Mouse (Mus musculus): ENCODE data around the gene Shisa2. TPM values are rescaled to one million over a fixed set of nuclear protein-coding genes. Genes with fewer than 3 reads are reported as not detected.

The Shisa2 gene
- polyA plus RNA-seq, 1 experiment from 2014 or later, result 7.6 TPM

DNA sequence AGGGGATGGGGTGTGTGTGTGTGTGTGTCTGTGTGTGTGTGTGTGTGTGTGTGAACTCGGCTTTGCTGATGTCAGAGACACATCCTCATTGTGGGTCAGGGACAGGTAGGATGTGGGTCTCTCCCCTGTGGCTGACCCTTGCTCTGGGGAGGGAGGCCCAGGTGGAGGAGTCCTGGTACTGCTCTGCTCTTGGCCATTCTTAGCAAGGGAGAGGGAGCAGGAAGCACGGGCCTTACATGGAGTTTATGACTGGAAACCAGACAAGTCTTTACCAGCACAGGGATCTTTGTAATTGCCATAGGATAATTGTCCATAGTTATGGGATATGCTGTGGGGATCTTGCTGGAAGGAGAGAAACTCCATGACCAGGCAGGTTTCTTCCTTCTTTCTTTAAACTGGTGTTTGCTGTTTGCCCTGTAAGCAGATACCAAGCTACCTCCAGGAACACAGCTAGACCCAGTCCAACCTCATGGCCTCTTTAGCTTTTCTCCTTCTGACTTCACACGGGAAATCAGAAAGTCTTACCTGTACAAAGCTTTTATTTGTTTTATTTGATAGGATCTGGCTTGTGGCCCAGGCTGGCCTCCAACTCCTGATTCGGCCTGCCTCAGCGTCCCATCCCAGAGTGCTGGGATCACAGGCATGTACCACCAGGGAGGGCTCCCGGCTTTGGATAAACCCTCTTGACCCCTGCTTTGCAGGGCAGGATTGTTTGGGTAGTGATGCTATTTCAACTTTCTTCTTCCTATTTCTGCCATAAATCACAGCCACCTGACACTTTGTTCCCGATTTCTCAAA lies 14.0 kb downstream of the Shisa2 start:
- Histone ChIP-seq H3K27ac (replicated peaks) (0 out of 2 replicates have a peak overlapping the region, but pooled peaks have one; percentile 23), H3K4me3 (no peak overlapping the region), H3K27me3 (ENCODE audit: low read depth, poor library complexity, severe bottlenecking) (0 out of 2 replicates have a peak, but pooled peaks cover 4% of the 10 kb centered on the region), H3K4me1 (peaks cover 15% of the 10 kb centered on the region), H3K36me3 (no peaks in the 10 kb centered on the region), H3K9me3 (replicated peaks) (no peaks in the 10 kb centered on the region)
- DNase-seq (ENCODE audit: low spot score), result no peak
- 66% methylated on average over 7 of the region's 7 CpGs for WGBS

DNA sequence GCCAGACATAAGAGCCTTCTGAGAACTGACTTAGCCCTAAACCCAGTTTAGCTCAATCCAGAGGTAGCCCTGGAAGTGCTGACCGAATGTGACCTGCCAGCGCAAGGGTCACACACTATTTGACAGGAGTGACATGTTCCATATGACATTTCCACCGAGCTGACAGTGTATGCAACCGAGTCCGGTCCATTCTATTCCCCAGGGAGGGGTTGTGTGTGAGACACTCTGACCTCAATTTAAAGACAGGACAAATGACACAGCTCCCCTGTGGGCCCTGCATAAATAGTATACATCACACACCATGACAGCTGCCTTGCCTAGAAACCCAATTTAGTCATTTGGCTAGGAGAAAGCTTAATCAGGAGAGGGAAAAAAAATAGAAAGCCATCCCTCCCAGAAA lies 16.7 kb downstream of the Shisa2 start:
- Histone ChIP-seq H3K27ac (replicated peaks) (no peak overlapping the region), H3K4me3 (no peak overlapping the region), H3K27me3 (ENCODE audit: low read depth, poor library complexity, severe bottlenecking) (0 out of 2 replicates have a peak, but pooled peaks cover 4% of the 10 kb centered on the region), H3K9me3 (replicated peaks) (no peaks in the 10 kb centered on the region), H3K36me3 (no peaks in the 10 kb centered on the region), H3K4me1 (peaks cover 15% of the 10 kb centered on the region)
- peak; percentile 16 for DNase-seq (ENCODE audit: low spot score)
- WGBS, result 61% methylated on average over 5 of the region's 5 CpGs

DNA sequence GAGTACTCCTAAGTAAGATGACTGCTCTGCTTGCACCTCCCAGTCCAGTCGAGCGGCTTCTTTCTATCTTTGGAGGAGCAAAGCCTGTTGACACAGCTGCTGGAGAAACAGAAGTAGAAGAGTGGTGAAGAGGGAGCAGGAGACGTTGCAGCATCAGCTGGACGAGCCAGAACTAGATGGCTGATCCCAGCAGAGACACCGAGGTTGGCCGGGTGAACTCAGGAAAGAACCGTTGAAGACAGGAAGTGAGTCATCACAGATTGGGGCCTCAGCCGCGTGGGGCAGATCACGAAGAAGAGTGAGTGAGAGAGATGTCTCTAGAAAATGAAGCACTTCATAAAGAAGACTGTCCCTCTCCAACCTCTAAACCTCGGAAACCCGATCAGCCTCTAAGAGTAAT lies 18.5 kb downstream of the Shisa2 start:
- Histone ChIP-seq H3K9me3 (replicated peaks) (no peaks in the 10 kb centered on the region), H3K4me1 (peaks cover 15% of the 10 kb centered on the region), H3K4me3 (no peak overlapping the region), H3K36me3 (no peaks in the 10 kb centered on the region), H3K27ac (replicated peaks) (no peak overlapping the region), H3K27me3 (ENCODE audit: low read depth, poor library complexity, severe bottlenecking) (0 out of 2 replicates have a peak, but pooled peaks cover 4% of the 10 kb centered on the region)
- WGBS, result 82% methylated on average over 12 of the region's 12 CpGs
- DNase-seq (ENCODE audit: low spot score), result no peak

DNA sequence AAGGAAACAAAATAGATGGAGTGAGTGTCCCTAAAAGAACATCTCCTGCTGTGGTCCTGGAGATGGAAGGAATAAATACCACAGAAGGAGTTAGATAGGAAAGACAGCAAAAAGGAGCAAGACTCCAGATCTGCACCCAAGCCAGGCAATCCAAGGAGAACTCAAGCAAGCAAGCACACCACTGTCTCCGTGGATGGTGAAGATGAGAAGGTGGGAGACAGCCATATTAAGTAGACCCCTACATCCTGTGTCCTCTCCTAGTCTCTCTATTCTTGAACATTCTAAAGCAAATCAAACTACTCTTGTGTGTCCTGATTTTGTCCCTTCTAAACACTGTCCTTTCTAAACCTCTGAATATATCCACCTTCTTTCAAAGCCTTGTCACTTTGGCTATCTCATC lies 19.1 kb downstream of the Shisa2 start:
- DNase-seq (ENCODE audit: low spot score), result no peak
- Histone ChIP-seq H3K4me3 (no peak overlapping the region), H3K27ac (replicated peaks) (no peak overlapping the region), H3K27me3 (ENCODE audit: low read depth, poor library complexity, severe bottlenecking) (no peaks in the 10 kb centered on the region), H3K4me1 (peaks cover 15% of the 10 kb centered on the region), H3K9me3 (replicated peaks) (no peaks in the 10 kb centered on the region), H3K36me3 (no peaks in the 10 kb centered on the region)
- 90% methylated on average over 1 of the region's 1 CpGs for WGBS

DNA sequence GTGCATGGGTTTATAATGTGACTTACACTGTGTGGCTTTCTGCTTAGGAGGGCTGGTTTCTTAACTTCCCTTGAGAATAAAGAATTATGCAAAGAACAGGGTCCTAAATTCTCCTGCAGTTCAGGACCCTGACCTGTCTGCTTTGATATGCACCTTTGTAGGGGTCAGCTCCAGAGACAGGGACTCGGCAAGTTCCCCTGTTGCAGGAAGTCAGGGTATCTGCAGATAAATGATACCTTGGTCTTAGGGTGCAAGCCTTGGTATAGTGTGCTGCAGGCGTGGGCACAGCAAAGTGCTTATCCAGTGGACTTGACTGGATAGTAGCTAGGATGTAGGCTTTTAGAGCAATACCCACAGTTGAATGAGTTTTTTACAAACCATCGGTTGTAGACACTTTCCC lies 19.8 kb downstream of the Shisa2 start:
- peaks cover 9% of the 10 kb centered on the region for H3K4me1 ChIP-seq
- no peak overlapping the region for H3K4me3 ChIP-seq
- no peak overlapping the region for H3K27ac ChIP-seq (replicated peaks)
- H3K9me3 ChIP-seq (replicated peaks), result no peaks in the 10 kb centered on the region
- no peak for DNase-seq (ENCODE audit: low spot score)
- H3K36me3 ChIP-seq, result no peaks in the 10 kb centered on the region
- H3K27me3 ChIP-seq (ENCODE audit: low read depth, poor library complexity, severe bottlenecking), result no peaks in the 10 kb centered on the region
- WGBS, result 75% methylated on average over 3 of the region's 3 CpGs

DNA sequence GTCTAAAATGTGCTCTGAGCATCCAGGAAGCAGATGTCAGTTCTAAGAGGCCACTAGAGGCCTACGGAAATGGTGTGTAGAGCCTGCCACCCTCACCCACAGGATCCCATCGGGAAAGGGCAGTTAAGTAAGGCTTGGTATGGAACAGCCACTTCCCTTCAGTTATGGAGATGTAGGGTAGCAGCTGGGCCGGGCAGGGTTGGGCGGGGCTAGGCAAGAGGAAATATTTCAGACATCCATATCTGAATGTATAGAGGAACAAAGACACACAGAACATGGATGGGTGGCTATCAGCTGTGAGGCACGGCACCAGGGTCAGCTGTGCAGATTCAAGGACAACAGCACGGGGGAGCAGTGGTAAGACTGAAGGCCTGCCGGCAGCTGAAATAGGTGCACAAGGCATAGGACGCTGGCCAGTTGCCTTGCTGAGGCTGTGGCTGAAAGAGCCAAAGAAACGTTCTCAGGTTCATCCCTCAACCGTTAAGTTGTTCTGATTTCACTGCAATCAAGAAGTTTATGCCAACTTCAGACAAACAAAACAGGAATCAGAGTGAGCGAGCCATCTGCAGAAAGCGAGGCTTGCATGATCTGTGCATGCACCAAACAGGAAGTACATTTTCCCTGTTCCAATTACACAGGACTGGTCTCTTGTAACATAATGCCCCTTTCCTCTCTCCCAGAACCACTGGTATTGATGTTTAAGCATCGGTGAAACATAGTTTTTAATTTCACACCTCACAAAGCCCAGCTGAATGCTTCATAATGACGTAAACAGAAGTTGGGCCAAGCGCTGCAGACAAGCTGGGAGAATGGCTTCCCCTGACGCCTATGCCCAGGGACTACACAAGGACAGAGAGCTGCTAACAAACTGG lies 22.0 kb downstream of the Shisa2 start:
- 82% methylated on average over 16 of the region's 16 CpGs for WGBS
- no peak for DNase-seq (ENCODE audit: low spot score)
- Histone ChIP-seq H3K4me3 (no peak overlapping the region), H3K36me3 (no peaks in the 10 kb centered on the region), H3K27ac (replicated peaks) (no peak overlapping the region), H3K4me1 (peaks cover 5% of the 10 kb centered on the region; the same call in 1 of the 2 replicates), H3K9me3 (replicated peaks) (no peaks in the 10 kb centered on the region), H3K27me3 (ENCODE audit: low read depth, poor library complexity, severe bottlenecking) (no peaks in the 10 kb centered on the region)

DNA sequence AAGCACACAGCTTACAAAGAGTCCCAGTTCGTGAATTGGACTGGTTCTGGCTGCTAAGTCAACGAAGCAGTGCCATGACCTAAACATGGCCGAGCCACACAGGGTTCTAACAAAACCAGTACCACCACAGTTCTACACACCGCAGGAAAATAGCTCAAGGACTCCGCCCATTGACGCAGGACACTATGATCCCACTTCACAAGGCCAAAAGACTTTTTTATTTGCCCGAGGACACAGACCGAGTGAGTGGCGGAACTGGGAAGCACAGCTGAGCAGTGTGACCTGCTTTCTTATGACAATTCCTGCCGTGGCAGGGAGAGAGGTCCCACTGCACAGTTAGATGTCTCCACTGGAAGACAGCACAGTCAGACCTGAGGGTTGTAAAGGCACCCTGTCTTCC lies 23.5 kb downstream of the Shisa2 start:
- no peaks in the 10 kb centered on the region for H3K9me3 ChIP-seq (replicated peaks)
- H3K36me3 ChIP-seq, result no peaks in the 10 kb centered on the region
- 82% methylated on average over 10 of the region's 10 CpGs for WGBS
- no peak overlapping the region for H3K4me3 ChIP-seq
- H3K27ac ChIP-seq (replicated peaks), result no peak overlapping the region
- no peak for DNase-seq (ENCODE audit: low spot score)
- no peaks in the 10 kb centered on the region for H3K4me1 ChIP-seq
- no peaks in the 10 kb centered on the region for H3K27me3 ChIP-seq (ENCODE audit: low read depth, poor library complexity, severe bottlenecking)

DNA sequence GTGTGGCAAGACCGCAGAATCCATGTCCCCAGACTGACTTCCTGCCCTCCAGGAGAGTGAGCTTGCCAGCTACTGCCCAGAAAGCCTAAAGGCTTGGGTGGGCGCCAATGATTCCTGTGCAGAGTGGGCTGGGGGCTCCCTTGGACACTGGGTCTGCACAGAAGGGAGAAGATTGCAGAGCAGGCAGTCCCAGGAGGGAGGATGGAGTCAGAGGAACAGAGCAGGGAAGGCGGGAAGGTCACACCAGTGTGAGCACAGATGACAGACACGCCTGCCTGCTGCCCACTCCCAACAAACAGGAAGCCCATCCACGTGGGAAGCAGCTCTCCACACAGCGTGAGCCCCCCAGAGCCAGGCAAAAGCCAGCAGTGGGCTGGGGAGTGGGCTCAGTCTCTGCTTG lies 24.2 kb downstream of the Shisa2 start:
- 75% methylated on average over 6 of the region's 6 CpGs for WGBS
- Histone ChIP-seq H3K4me1 (no peaks in the 10 kb centered on the region), H3K27ac (replicated peaks) (peak overlapping the region; percentile 42; the same call in 1 of the 2 replicates), H3K4me3 (no peak overlapping the region), H3K27me3 (ENCODE audit: low read depth, poor library complexity, severe bottlenecking) (no peaks in the 10 kb centered on the region), H3K36me3 (no peaks in the 10 kb centered on the region), H3K9me3 (replicated peaks) (no peaks in the 10 kb centered on the region)
- no peak for DNase-seq (ENCODE audit: low spot score)

DNA sequence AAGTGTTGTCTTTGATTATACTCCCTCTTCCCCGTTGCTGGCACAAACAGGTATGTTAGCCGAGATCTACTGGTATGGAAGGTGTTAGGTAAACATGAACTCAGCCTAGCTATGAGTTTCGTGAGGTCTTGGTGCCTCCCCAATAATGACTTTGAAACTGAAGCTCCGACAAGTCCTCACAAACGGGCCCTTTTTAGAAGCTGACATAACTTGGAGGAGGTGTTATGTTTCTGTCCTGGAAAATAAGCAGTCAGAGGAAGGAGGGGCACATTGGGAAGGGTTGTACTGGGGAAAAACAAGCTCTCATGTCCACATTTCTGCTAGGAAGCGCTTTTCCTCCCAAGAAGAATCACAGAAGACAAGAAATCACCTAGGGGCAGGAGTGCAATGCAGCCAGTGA lies 31.5 kb downstream of the Shisa2 start:
- Histone ChIP-seq H3K36me3 (no peaks in the 10 kb centered on the region), H3K27me3 (ENCODE audit: low read depth, poor library complexity, severe bottlenecking) (no peaks in the 10 kb centered on the region), H3K9me3 (replicated peaks) (no peaks in the 10 kb centered on the region), H3K27ac (replicated peaks) (no peak overlapping the region), H3K4me3 (no peak overlapping the region), H3K4me1 (no peaks in the 10 kb centered on the region)
- no peak for DNase-seq (ENCODE audit: low spot score)
- WGBS, result 83% methylated on average over 6 of the region's 6 CpGs

DNA sequence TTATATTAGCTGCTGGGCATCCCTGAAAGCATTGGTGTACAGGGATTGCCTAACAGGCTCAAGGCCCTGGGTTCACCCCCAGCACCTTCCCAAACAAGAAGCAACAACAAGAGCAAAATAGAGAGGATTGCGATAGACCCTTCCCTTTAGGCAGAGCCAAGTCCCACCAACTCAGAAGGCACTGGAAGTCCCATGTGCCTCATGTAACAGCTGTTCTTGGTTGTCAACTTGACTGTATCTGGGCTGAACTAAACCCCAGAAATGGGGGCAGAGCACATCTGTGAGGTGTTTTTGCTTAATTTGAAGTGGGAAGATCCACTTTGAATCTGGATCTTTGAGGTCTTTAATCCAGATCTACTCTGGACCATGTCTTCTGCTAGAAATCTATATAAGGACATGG lies 32.0 kb downstream of the Shisa2 start:
- H3K36me3 ChIP-seq, result no peaks in the 10 kb centered on the region
- H3K9me3 ChIP-seq (replicated peaks), result no peaks in the 10 kb centered on the region
- H3K4me3 ChIP-seq, result no peak overlapping the region
- H3K27me3 ChIP-seq (ENCODE audit: low read depth, poor library complexity, severe bottlenecking), result no peaks in the 10 kb centered on the region
- H3K27ac ChIP-seq (replicated peaks), result no peak overlapping the region
- no peaks in the 10 kb centered on the region for H3K4me1 ChIP-seq
- WGBS, result 93% methylated on average over 1 of the region's 1 CpGs
- DNase-seq (ENCODE audit: low spot score), result no peak

DNA sequence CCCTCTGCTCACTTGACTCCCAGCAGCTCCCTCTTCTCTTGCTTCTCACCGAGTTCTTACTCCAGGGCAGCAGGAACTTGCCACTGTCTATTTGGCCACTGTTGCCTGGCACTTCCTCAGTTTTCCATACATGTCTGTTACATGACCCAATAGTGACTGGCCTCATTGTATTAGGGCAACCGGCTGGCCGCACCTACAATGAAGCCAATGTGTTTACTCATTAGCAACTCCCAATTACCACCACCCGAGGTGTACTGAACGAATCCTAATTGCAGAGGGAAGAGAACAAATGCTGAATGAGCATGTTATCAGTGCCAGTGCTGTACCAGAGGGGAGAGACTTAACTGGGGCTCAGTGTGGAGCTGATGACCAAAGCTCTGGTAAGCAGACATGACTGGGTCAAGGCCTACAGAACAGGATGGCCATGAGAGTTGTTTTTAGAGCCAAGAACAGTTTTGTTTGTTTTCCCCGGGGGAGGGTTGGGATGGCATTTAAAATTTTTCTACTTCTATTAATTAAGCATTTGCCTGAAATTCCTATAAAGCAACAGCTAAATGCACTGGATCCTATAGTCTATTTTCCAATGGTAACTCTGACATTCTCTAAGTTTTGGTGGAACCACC lies 47.9 kb downstream of the Shisa2 start:
- DNase-seq (ENCODE audit: low spot score), result no peak
- Histone ChIP-seq H3K9me3 (replicated peaks) (no peaks in the 10 kb centered on the region), H3K36me3 (no peaks in the 10 kb centered on the region), H3K27ac (replicated peaks) (no peak overlapping the region), H3K27me3 (ENCODE audit: low read depth, poor library complexity, severe bottlenecking) (no peaks in the 10 kb centered on the region), H3K4me1 (no peaks in the 10 kb centered on the region), H3K4me3 (no peak overlapping the region)
- WGBS, result 85% methylated on average over 6 of the region's 6 CpGs

DNA sequence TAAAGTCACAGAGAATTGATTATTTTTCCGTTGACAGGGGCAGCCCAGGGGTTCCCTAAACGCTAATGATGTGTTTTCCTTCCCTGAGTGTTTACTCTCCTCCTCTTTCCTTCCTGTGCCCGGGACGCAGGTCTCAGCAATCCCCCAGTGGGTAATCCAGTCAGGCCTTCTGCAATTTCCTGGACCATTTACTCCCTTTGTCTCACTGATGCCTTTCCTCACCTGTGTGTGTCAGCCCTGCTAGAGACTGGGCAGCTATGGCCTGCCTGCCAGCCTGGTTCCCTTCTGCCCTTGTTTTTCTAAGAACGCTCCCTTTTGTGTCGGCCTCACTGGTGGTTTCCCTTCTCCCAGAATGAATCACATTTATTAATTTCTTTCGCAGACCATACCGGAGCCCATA lies 49.4 kb downstream of the Shisa2 start:
- Histone ChIP-seq H3K27ac (replicated peaks) (no peak overlapping the region), H3K4me3 (no peak overlapping the region), H3K9me3 (replicated peaks) (no peaks in the 10 kb centered on the region), H3K27me3 (ENCODE audit: low read depth, poor library complexity, severe bottlenecking) (no peaks in the 10 kb centered on the region), H3K4me1 (no peaks in the 10 kb centered on the region), H3K36me3 (no peaks in the 10 kb centered on the region)
- DNase-seq (ENCODE audit: low spot score), result no peak
- WGBS, result 60% methylated on average over 8 of the region's 8 CpGs
